Mouse (Mus musculus): Measurements from ENCODE around the gene Prr22. TPM values are rescaled to one million over a fixed set of nuclear protein-coding genes. Genes with fewer than 3 reads are reported as not detected.

The Prr22 gene
- polyA plus RNA-seq, 1 experiment from 2014 or later: 0.96 TPM

- no peak overlapping the region for H3K4me2 ChIP-seq (ENCODE audit: low read length)
Measured at GRCm38 (mm10) chr17:56810245-56810644, 40.2 kb downstream of the Prr22 start.

GRCm38 (mm10) chr17:56814316-56815056 lies 44.4 kb downstream of the Prr22 start:
- Histone ChIP-seq H3K27ac (replicated peaks in 1 of 2; ENCODE audit: control insufficient read depth in 1 of 2, insufficient read depth in 1 of 2, low read depth in 2 of 2, low read length in 2 of 2) (0 out of 4 replicates have a peak overlapping the region, but pooled peaks of 1 of the 2 experiments have one; percentile 20), H3K27me3 (ENCODE audit: control insufficient read depth, insufficient read depth, low read length) (no peaks in the 10 kb centered on the region), H3K4me2 (ENCODE audit: low read length) (no peak overlapping the region), H3K4me1 (ENCODE audit: control insufficient read depth in 2 of 2, insufficient read depth in 2 of 2, low read length in 2 of 2) (peaks cover 28 to 47% of the 10 kb centered on the region in 2 experiments), H3K36me3 (ENCODE audit: control insufficient read depth, insufficient read depth, low read length) (no peaks in the 10 kb centered on the region), H3K4me3 (ENCODE audit: control insufficient read depth in 1 of 2, insufficient read depth in 1 of 2, low read depth in 1 of 2, low read length in 2 of 2) (no peak overlapping the region), H3K9ac (ENCODE audit: low read length) (no peak overlapping the region), H3K9me3 (ENCODE audit: control insufficient read depth, low read length) (no peaks in the 10 kb centered on the region)
- WGBS: 11% methylated on average over 24 of the region's 24 CpGs
- no peak for ATAC-seq (ENCODE audit: insufficient number of reproducible peaks, insufficient read depth, low FRiP score, low read depth)

More at GRCm38 (mm10) chr17:56810245-56810644, 40.2 kb downstream of the Prr22 start:
- Histone ChIP-seq H3K4me1 (ENCODE audit: control insufficient read depth in 2 of 2, insufficient read depth in 2 of 2, low read length in 2 of 2) (peaks cover 25 to 38% of the 10 kb centered on the region in 2 experiments), H3K36me3 (ENCODE audit: control insufficient read depth, insufficient read depth, low read length) (no peaks in the 10 kb centered on the region), H3K9me3 (ENCODE audit: control insufficient read depth, low read length) (no peaks in the 10 kb centered on the region), H3K4me3 (ENCODE audit: control insufficient read depth in 1 of 2, insufficient read depth in 1 of 2, low read depth in 1 of 2, low read length in 2 of 2) (no peak overlapping the region), H3K9ac (ENCODE audit: low read length) (peak overlapping the region; percentile 22), H3K27me3 (ENCODE audit: control insufficient read depth, insufficient read depth, low read length) (no peaks in the 10 kb centered on the region), H3K27ac (replicated peaks in 1 of 2; ENCODE audit: control insufficient read depth in 1 of 2, insufficient read depth in 1 of 2, low read depth in 2 of 2, low read length in 2 of 2) (peak overlapping the region; percentile 94 to 95)
- WGBS: 2% methylated on average over 3 of the region's 3 CpGs
- peak; percentile 76 for ATAC-seq (ENCODE audit: insufficient number of reproducible peaks, insufficient read depth, low FRiP score, low read depth)

GRCm38 (mm10) chr17:56815057-56815345 lies 45.0 kb downstream of the Prr22 start:
- no peak for ATAC-seq (ENCODE audit: insufficient number of reproducible peaks, insufficient read depth, low FRiP score, low read depth)
- no peak overlapping the region for H3K4me2 ChIP-seq (ENCODE audit: low read length)
- no peak overlapping the region for H3K9ac ChIP-seq (ENCODE audit: low read length)
- no peaks in the 10 kb centered on the region for H3K27me3 ChIP-seq (ENCODE audit: control insufficient read depth, insufficient read depth, low read length)
- 0 out of 4 replicates have a peak overlapping the region, but pooled peaks of 1 of the 2 experiments have one; percentile 20 for H3K27ac ChIP-seq (replicated peaks in 1 of 2; ENCODE audit: control insufficient read depth in 1 of 2, insufficient read depth in 1 of 2, low read depth in 2 of 2, low read length in 2 of 2)
- H3K4me1 ChIP-seq (ENCODE audit: control insufficient read depth in 2 of 2, insufficient read depth in 2 of 2, low read length in 2 of 2): peaks cover 29 to 47% of the 10 kb centered on the region in 2 experiments
- H3K9me3 ChIP-seq (ENCODE audit: control insufficient read depth, low read length): no peaks in the 10 kb centered on the region
- H3K4me3 ChIP-seq (ENCODE audit: control insufficient read depth in 1 of 2, insufficient read depth in 1 of 2, low read depth in 1 of 2, low read length in 2 of 2): no peak overlapping the region
- no peaks in the 10 kb centered on the region for H3K36me3 ChIP-seq (ENCODE audit: control insufficient read depth, insufficient read depth, low read length)
- 73% methylated on average over 3 of the region's 3 CpGs for WGBS

- ATAC-seq (ENCODE audit: insufficient number of reproducible peaks, insufficient read depth, low FRiP score, low read depth): no peak
- Histone ChIP-seq H3K9ac (ENCODE audit: low read length) (no peak overlapping the region), H3K9me3 (ENCODE audit: control insufficient read depth, low read length) (no peaks in the 10 kb centered on the region), H3K4me2 (ENCODE audit: low read length) (no peak overlapping the region), H3K36me3 (ENCODE audit: control insufficient read depth, insufficient read depth, low read length) (no peaks in the 10 kb centered on the region), H3K4me3 (ENCODE audit: control insufficient read depth in 1 of 2, insufficient read depth in 1 of 2, low read depth in 1 of 2, low read length in 2 of 2) (no peak overlapping the region), H3K27me3 (ENCODE audit: control insufficient read depth, insufficient read depth, low read length) (no peaks in the 10 kb centered on the region), H3K27ac (replicated peaks in 1 of 2; ENCODE audit: control insufficient read depth in 1 of 2, insufficient read depth in 1 of 2, low read depth in 2 of 2, low read length in 2 of 2) (no peak overlapping the region), H3K4me1 (ENCODE audit: control insufficient read depth in 2 of 2, insufficient read depth in 2 of 2, low read length in 2 of 2) (peaks cover 17 to 34% of the 10 kb centered on the region in 2 experiments)
- 35% methylated on average over 11 of the region's 11 CpGs for WGBS
Measured at GRCm38 (mm10) chr17:56818067-56818636, 48.1 kb downstream of the Prr22 start.

GRCm38 (mm10) chr17:56819032-56819545 lies 49.0 kb downstream of the Prr22 start:
- H3K9ac ChIP-seq (ENCODE audit: low read length): peak overlapping the region; percentile 11; the same call in 1 of the 2 replicates
- no peak for ATAC-seq (ENCODE audit: insufficient number of reproducible peaks, insufficient read depth, low FRiP score, low read depth)
- H3K36me3 ChIP-seq (ENCODE audit: control insufficient read depth, insufficient read depth, low read length): no peaks in the 10 kb centered on the region
- no peaks in the 10 kb centered on the region for H3K27me3 ChIP-seq (ENCODE audit: control insufficient read depth, insufficient read depth, low read length)
- WGBS: 53% methylated on average over 6 of the region's 6 CpGs
- H3K4me3 ChIP-seq (ENCODE audit: control insufficient read depth in 1 of 2, insufficient read depth in 1 of 2, low read depth in 1 of 2, low read length in 2 of 2): no peak overlapping the region
- peak overlapping the region in 1 of 2 experiments; percentile 37; a peak in 1 of 4 replicates for H3K27ac ChIP-seq (replicated peaks in 1 of 2; ENCODE audit: control insufficient read depth in 1 of 2, insufficient read depth in 1 of 2, low read depth in 2 of 2, low read length in 2 of 2)
- H3K4me1 ChIP-seq (ENCODE audit: control insufficient read depth in 2 of 2, insufficient read depth in 2 of 2, low read length in 2 of 2): peaks cover 17 to 27% of the 10 kb centered on the region in 2 experiments
- 0 out of 2 replicates have a peak overlapping the region, but pooled peaks have one; percentile 2 for H3K4me2 ChIP-seq (ENCODE audit: low read length)
- no peaks in the 10 kb centered on the region for H3K9me3 ChIP-seq (ENCODE audit: control insufficient read depth, low read length)

- no peak overlapping the region for H3K4me3 ChIP-seq (ENCODE audit: control insufficient read depth in 1 of 2, insufficient read depth in 1 of 2, low read depth in 1 of 2, low read length in 2 of 2)
- peak overlapping the region; percentile 17 to 37; a peak in 2 of 4 replicates for H3K27ac ChIP-seq (replicated peaks in 1 of 2; ENCODE audit: control insufficient read depth in 1 of 2, insufficient read depth in 1 of 2, low read depth in 2 of 2, low read length in 2 of 2)
- no peak overlapping the region; the same call in 1 of the 2 replicates for H3K9ac ChIP-seq (ENCODE audit: low read length)
- 70% methylated on average over 8 of the region's 8 CpGs for WGBS
- H3K4me2 ChIP-seq (ENCODE audit: low read length): no peak overlapping the region
- no peaks in the 10 kb centered on the region for H3K36me3 ChIP-seq (ENCODE audit: control insufficient read depth, insufficient read depth, low read length)
- H3K4me1 ChIP-seq (ENCODE audit: control insufficient read depth in 2 of 2, insufficient read depth in 2 of 2, low read length in 2 of 2): peaks cover 13 to 23% of the 10 kb centered on the region in 2 experiments
- H3K9me3 ChIP-seq (ENCODE audit: control insufficient read depth, low read length): no peaks in the 10 kb centered on the region
- H3K27me3 ChIP-seq (ENCODE audit: control insufficient read depth, insufficient read depth, low read length): no peaks in the 10 kb centered on the region
- peak; percentile 47; the same call in 1 of the 2 replicates for ATAC-seq (ENCODE audit: insufficient number of reproducible peaks, insufficient read depth, low FRiP score, low read depth)
Measured at GRCm38 (mm10) chr17:56819694-56820111, 49.7 kb downstream of the Prr22 start.
